Mouse (Mus musculus): Measurements from ENCODE around the gene Rpp25. TPM values are rescaled to one million over a fixed set of nuclear protein-coding genes. Genes with fewer than 3 reads are reported as not detected.

Rpp25 gene
- polyA plus RNA-seq, 1 experiment from 2014 or later: 25.8 TPM

DNA sequence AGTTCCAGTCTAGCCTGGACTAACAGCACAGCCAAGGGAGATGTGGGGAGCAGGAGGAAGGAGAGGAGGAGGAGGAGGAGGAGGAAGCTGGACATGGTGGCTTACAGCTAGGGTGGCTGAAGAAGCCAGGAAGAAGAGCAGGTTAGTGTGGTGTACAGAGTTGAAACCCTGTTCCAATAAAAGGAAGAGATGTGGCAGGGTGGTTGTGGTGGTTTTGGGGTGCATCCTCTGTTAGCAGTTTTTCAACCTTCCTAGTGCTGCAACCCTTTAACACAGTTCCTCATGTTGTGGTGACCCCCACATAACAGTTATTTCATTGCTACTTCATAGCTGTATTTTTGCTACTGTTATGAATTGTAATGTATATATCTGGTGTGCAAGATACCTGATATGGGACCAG, 20.6 kb downstream of the Rpp25 start:
- peaks cover 19% of the 10 kb centered on the region for H3K4me1 ChIP-seq (ENCODE audit: control insufficient read depth, insufficient read depth, low read length)
- no peak overlapping the region for H3K27ac ChIP-seq (ENCODE audit: low read depth, low read length)
- H3K4me2 ChIP-seq (ENCODE audit: low read depth, low read length): no peak overlapping the region
- no peak overlapping the region for H3K4me3 ChIP-seq (ENCODE audit: low read depth, low read length)
- ATAC-seq (ENCODE audit: low read depth): no peak
- H3K9ac ChIP-seq (replicated peaks; ENCODE audit: low read depth, low read length): no peak overlapping the region
- H3K36me3 ChIP-seq (ENCODE audit: control insufficient read depth, insufficient read depth, low read length): no peaks in the 10 kb centered on the region
- H3K9me3 ChIP-seq (ENCODE audit: control insufficient read depth, low read length): no peaks in the 10 kb centered on the region
- H3K27me3 ChIP-seq (ENCODE audit: control insufficient read depth, insufficient read depth, low read length): no peaks in the 10 kb centered on the region

DNA sequence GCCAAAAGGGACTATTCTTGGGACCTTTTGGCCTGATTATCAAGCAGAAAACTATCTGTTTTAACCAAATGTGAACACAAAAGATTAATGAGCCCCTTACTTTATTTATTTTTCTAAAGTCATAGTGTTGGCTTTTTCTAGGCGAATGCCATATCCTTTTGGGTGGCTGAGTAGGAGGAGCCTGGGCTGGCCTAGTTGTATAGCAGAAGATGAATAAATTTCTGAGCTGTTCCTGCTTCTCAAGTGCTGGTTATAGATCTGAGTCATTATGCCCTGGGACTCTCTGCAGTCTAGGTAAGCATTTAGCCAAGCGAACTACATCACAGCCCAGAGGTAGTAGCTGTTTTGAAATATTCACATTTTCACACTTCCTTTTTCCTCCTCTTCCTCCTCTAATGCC, 21.7 kb downstream of the Rpp25 start:
- no peak overlapping the region for H3K4me2 ChIP-seq (ENCODE audit: low read depth, low read length)
- WGBS: 85% methylated on average over 2 of the region's 2 CpGs
- H3K9me3 ChIP-seq (ENCODE audit: control insufficient read depth, low read length): no peaks in the 10 kb centered on the region
- no peaks in the 10 kb centered on the region for H3K27me3 ChIP-seq (ENCODE audit: control insufficient read depth, insufficient read depth, low read length)
- H3K27ac ChIP-seq (ENCODE audit: low read depth, low read length): no peak overlapping the region
- H3K36me3 ChIP-seq (ENCODE audit: control insufficient read depth, insufficient read depth, low read length): peaks cover 6% of the 10 kb centered on the region; the same call in 1 of the 2 replicates
- no peak overlapping the region for H3K4me3 ChIP-seq (ENCODE audit: low read depth, low read length)
- H3K9ac ChIP-seq (replicated peaks; ENCODE audit: low read depth, low read length): no peak overlapping the region
- no peak for ATAC-seq (ENCODE audit: low read depth)
- H3K4me1 ChIP-seq (ENCODE audit: control insufficient read depth, insufficient read depth, low read length): peaks cover 17% of the 10 kb centered on the region

DNA sequence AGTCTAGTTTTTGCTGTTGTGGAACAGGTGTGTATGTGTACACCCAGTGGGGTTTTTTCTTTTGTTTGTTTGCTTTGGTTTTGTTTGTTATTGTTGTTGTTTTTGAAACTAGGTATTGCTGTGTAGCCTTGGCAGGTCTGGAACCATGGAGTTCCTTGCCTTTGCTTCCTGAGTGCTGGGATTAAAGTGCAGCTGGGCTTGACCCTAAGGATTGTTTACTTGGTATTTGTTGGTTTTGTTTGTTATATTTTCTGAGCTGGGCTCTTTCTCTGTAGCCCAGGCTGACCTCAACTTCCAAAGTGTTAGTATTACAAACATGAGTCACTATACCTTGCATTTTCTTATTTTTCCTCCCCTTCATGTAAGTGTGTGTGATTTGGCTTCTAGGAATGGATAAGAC, 22.6 kb downstream of the Rpp25 start:
- Histone ChIP-seq H3K9ac (replicated peaks; ENCODE audit: low read depth, low read length) (no peak overlapping the region), H3K4me2 (ENCODE audit: low read depth, low read length) (no peak overlapping the region), H3K36me3 (ENCODE audit: control insufficient read depth, insufficient read depth, low read length) (peaks cover 9% of the 10 kb centered on the region), H3K27me3 (ENCODE audit: control insufficient read depth, insufficient read depth, low read length) (no peaks in the 10 kb centered on the region), H3K9me3 (ENCODE audit: control insufficient read depth, low read length) (no peaks in the 10 kb centered on the region), H3K4me3 (ENCODE audit: low read depth, low read length) (no peak overlapping the region), H3K4me1 (ENCODE audit: control insufficient read depth, insufficient read depth, low read length) (peaks cover 16% of the 10 kb centered on the region), H3K27ac (ENCODE audit: low read depth, low read length) (no peak overlapping the region)
- ATAC-seq (ENCODE audit: low read depth): no peak

DNA sequence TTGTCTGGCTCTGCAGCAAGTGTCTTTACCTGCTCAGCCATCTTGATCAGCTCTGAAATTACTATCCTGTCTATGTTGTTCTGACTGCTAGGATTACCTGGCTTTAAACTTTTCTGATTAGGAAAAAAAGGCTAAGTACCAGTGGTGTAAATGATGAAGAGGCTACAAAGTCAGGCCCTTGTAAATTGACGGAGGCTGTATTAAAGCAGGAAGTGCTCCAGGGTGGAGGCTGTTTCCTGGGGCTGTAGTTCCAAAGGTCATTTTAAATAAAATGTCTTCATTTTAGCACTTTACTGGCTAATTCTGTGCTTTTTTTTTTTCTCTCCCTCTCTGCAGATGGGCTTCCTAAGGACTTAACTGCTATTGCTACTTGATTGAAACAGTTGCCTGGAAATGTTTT, 28.1 kb downstream of the Rpp25 start:
- H3K36me3 ChIP-seq (ENCODE audit: control insufficient read depth, insufficient read depth, low read length): peaks cover 25% of the 10 kb centered on the region
- no peak overlapping the region for H3K4me3 ChIP-seq (ENCODE audit: low read depth, low read length)
- WGBS: 86% methylated on average over 1 of the region's 1 CpGs
- H3K27ac ChIP-seq (ENCODE audit: low read depth, low read length): no peak overlapping the region
- no peaks in the 10 kb centered on the region for H3K9me3 ChIP-seq (ENCODE audit: control insufficient read depth, low read length)
- H3K27me3 ChIP-seq (ENCODE audit: control insufficient read depth, insufficient read depth, low read length): no peaks in the 10 kb centered on the region
- ATAC-seq (ENCODE audit: low read depth): no peak
- peaks cover 3% of the 10 kb centered on the region; the same call in 1 of the 2 replicates for H3K4me1 ChIP-seq (ENCODE audit: control insufficient read depth, insufficient read depth, low read length)
- no peak overlapping the region for H3K9ac ChIP-seq (replicated peaks; ENCODE audit: low read depth, low read length)
- no peak overlapping the region for H3K4me2 ChIP-seq (ENCODE audit: low read depth, low read length)

DNA sequence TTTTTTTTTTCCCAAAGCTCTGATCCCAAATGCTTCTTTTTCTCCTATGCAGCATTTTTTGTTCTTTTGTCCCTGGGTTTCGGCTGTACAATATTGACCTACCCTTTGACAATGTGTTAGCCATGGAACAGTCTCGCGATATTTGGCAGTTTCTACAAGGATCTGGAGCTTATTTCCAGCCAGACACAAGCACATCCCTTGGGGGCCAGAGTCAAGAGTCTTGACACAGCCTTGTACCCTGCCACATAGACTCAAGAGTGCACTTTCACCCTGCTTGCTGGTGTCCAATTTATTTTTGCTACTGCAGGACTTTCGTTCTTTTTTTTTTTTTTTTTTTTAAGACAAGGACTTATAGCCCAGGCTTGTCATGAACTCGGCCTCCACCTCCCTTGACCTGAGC, 32.5 kb downstream of the Rpp25 start:
- Histone ChIP-seq H3K9me3 (ENCODE audit: control insufficient read depth, low read length) (no peaks in the 10 kb centered on the region), H3K4me3 (ENCODE audit: low read depth, low read length) (no peak overlapping the region), H3K27me3 (ENCODE audit: control insufficient read depth, insufficient read depth, low read length) (no peaks in the 10 kb centered on the region), H3K4me2 (ENCODE audit: low read depth, low read length) (no peak overlapping the region; the same call in 1 of the 2 replicates), H3K27ac (ENCODE audit: low read depth, low read length) (no peak overlapping the region), H3K9ac (replicated peaks; ENCODE audit: low read depth, low read length) (no peak overlapping the region), H3K4me1 (ENCODE audit: control insufficient read depth, insufficient read depth, low read length) (peaks cover 12% of the 10 kb centered on the region), H3K36me3 (ENCODE audit: control insufficient read depth, insufficient read depth, low read length) (peaks cover 27% of the 10 kb centered on the region; the same call in 1 of the 2 replicates)
- 91% methylated on average over 5 of the region's 5 CpGs for WGBS
- no peak for ATAC-seq (ENCODE audit: low read depth)

DNA sequence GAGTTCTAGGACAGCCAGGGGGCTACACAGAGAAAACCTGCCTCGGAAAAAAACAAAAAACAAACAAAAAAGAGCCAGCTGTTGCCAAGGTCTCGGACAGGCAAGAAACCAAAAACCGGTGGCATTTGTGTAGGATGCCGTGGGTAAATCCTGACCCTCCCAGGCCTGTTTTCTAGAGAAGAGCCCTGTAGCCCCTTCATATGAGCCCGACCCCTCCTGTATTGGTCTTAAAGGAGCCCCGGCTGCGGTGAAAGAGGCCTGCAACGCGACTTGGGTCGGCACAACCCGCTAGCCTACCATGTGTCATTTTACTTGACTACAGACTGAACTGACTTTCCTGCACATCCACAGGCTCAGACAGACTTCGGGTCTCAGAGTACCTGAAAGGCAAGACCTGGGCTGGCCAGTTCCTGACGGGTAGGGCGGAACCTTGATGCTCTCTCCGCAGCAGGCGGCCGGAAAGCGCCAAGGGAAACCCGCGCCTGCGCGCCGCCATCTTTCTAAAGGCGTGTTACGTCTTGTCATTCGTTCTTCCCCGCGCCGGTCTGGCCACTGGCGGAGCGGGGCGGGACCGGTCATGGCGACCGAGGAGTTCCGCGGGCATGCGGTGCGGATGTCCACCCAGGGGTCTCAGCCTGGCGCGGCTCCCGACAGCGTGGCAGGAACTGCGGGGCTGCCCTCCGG, 33.4 kb downstream of the Rpp25 start, which contains the start of gene Fam219b:
Gene Fam219b (plus strand): TSS at position 485 of the 684 bp plus-strand sequence.
- H3K9me3 ChIP-seq (ENCODE audit: control insufficient read depth, low read length): no peaks in the 10 kb centered on the region
- no peaks in the 10 kb centered on the region for H3K27me3 ChIP-seq (ENCODE audit: control insufficient read depth, insufficient read depth, low read length)
- H3K9ac ChIP-seq (replicated peaks; ENCODE audit: low read depth, low read length): peak within 1 kb of the TSS; percentile 90
- H3K36me3 ChIP-seq (ENCODE audit: control insufficient read depth, insufficient read depth, low read length): peaks cover 24% of the 10 kb centered on the region; the same call in 1 of the 2 replicates
- 2% methylated on average over 39 of the region's 45 CpGs for WGBS
- H3K4me3 ChIP-seq (ENCODE audit: low read depth, low read length): peak within 1 kb of the TSS; percentile 91
- H3K27ac ChIP-seq (ENCODE audit: low read depth, low read length): peak within 1 kb of the TSS; percentile 90
- H3K4me2 ChIP-seq (ENCODE audit: low read depth, low read length): peak within 1 kb of the TSS; percentile 82
- ATAC-seq (ENCODE audit: low read depth): peak; percentile 91
- peaks cover 12% of the 10 kb centered on the region for H3K4me1 ChIP-seq (ENCODE audit: control insufficient read depth, insufficient read depth, low read length)

DNA sequence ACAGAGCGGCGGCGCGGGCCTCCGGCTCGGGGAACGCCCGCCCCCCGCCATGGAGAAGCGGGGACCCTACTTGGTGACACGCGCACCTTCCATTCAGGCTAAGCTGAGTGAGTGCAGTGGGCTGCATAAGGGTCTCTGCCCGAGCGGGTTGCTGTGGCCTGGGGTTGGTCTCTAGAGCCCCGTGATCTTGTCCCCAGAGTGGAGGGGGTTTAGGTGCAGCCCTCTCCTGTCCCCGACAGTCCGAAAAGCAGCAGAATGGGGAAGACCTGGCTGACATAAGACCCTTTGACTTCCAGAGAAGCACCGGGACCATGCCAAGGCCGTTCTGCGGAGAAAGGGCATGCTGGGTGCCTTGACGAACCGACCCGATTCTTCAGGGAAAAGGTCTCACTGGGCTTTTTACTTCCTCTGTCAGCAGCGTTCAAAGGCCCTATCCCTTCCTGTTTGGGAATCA, 33.9 kb downstream of the Rpp25 start:
- Histone ChIP-seq H3K36me3 (ENCODE audit: control insufficient read depth, insufficient read depth, low read length) (peaks cover 24% of the 10 kb centered on the region; the same call in 1 of the 2 replicates), H3K4me3 (ENCODE audit: low read depth, low read length) (peak overlapping the region; percentile 91), H3K9me3 (ENCODE audit: control insufficient read depth, low read length) (no peaks in the 10 kb centered on the region), H3K4me2 (ENCODE audit: low read depth, low read length) (peak overlapping the region; percentile 82), H3K27me3 (ENCODE audit: control insufficient read depth, insufficient read depth, low read length) (no peaks in the 10 kb centered on the region), H3K9ac (replicated peaks; ENCODE audit: low read depth, low read length) (peak overlapping the region; percentile 90), H3K4me1 (ENCODE audit: control insufficient read depth, insufficient read depth, low read length) (peaks cover 12% of the 10 kb centered on the region), H3K27ac (ENCODE audit: low read depth, low read length) (peak overlapping the region; percentile 90)
- under 1% methylated on average over 14 of the region's 24 CpGs for WGBS
- ATAC-seq (ENCODE audit: low read depth): peak; percentile 86

DNA sequence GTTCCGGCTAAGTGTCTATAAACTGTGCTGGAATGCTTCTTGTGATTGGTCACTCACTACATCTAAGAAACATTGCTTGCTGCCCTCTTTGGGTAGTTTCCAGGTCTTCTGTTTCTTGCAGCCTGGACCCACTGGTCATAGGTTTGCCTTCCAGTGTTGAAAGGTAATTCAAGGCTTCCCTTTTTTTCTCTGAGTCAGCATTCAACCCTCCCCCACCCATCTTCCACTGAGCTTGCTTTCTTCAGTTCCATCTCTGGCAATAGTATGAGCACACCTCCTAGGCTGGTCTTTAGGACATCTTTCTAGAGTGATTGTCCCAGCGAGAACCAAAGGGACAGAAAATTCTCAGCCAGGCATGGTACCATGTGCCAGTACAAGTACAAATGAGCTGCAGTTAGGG, 35.7 kb downstream of the Rpp25 start:
- Histone ChIP-seq H3K9me3 (ENCODE audit: control insufficient read depth, low read length) (no peaks in the 10 kb centered on the region), H3K27me3 (ENCODE audit: control insufficient read depth, insufficient read depth, low read length) (no peaks in the 10 kb centered on the region), H3K4me1 (ENCODE audit: control insufficient read depth, insufficient read depth, low read length) (peaks cover 12% of the 10 kb centered on the region), H3K36me3 (ENCODE audit: control insufficient read depth, insufficient read depth, low read length) (peaks cover 36% of the 10 kb centered on the region), H3K27ac (ENCODE audit: low read depth, low read length) (no peak overlapping the region), H3K4me2 (ENCODE audit: low read depth, low read length) (no peak overlapping the region), H3K9ac (replicated peaks; ENCODE audit: low read depth, low read length) (no peak overlapping the region), H3K4me3 (ENCODE audit: low read depth, low read length) (no peak overlapping the region)
- WGBS: 95% methylated on average over 2 of the region's 2 CpGs
- no peak for ATAC-seq (ENCODE audit: low read depth)

DNA sequence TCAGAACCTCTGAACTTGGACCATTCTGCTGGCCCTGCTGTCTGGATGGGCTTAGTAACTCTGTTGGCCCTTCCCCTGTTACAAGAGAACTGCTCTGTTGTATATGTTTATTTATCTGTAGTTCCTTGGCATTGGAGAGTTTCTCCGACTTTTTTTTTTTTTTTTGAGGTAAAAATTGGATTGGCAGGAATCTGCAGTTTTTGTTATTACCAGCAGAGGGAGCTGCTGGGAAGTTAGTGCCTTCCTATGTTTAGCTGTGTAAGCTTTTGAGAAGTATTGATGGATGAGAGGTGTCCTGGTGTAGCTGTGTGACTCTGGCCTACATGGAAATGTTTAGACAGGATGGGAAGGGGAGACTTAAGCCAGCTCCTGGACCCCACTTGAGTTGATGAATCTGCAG, 37.5 kb downstream of the Rpp25 start:
- H3K4me2 ChIP-seq (ENCODE audit: low read depth, low read length): no peak overlapping the region
- no peak for ATAC-seq (ENCODE audit: low read depth)
- H3K9ac ChIP-seq (replicated peaks; ENCODE audit: low read depth, low read length): no peak overlapping the region
- H3K27ac ChIP-seq (ENCODE audit: low read depth, low read length): no peak overlapping the region
- peaks cover 50% of the 10 kb centered on the region for H3K36me3 ChIP-seq (ENCODE audit: control insufficient read depth, insufficient read depth, low read length)
- H3K4me3 ChIP-seq (ENCODE audit: low read depth, low read length): no peak overlapping the region
- no peaks in the 10 kb centered on the region for H3K9me3 ChIP-seq (ENCODE audit: control insufficient read depth, low read length)
- peaks cover 12% of the 10 kb centered on the region for H3K4me1 ChIP-seq (ENCODE audit: control insufficient read depth, insufficient read depth, low read length)
- H3K27me3 ChIP-seq (ENCODE audit: control insufficient read depth, insufficient read depth, low read length): no peaks in the 10 kb centered on the region
- 24% methylated on average over 1 of the region's 1 CpGs for WGBS

Data from neural tube, embryonic 14.5 days (tissue).